Mouse (Mus musculus) midbrain, embryonic 16.5 days (tissue): ENCODE data around the gene Spata17. TPM values are rescaled to one million over a fixed set of nuclear protein-coding genes. Genes with fewer than 3 reads are reported as not detected.

Experiments used
- ATAC-seq: fragments of 200-750 bp; cut with Nextera tagmentation; 2 replicates; pipeline ENCODE4 v1.8.0; 2017; ENCODE audit warnings: moderate TSS enrichment
- H3K27ac ChIP-seq: fragments of 300-500 bp; sonication (generic); 2 replicates; pipeline ENCODE4 v1.5.1; 2014; ENCODE audit warnings: mild to moderate bottlenecking, low read length, mixed read lengths
- H3K27me3 ChIP-seq: fragments of 300-500 bp; sonication (generic); 2 replicates; pipeline ENCODE4 v1.6.1; 2014; ENCODE audit warnings: low read depth, low read length, mixed read lengths; ENCODE audit not compliant: control insufficient read depth, insufficient read depth
- H3K36me3 ChIP-seq: fragments of 300-500 bp; sonication (generic); 2 replicates; pipeline ENCODE4 v1.6.1; 2014; ENCODE audit warnings: mild to moderate bottlenecking, low read length, moderate library complexity, mixed read lengths; ENCODE audit not compliant: control insufficient read depth, insufficient read depth
- H3K4me1 ChIP-seq: fragments of 300-500 bp; sonication (generic); 2 replicates; pipeline ENCODE4 v1.6.1; 2014; ENCODE audit warnings: mild to moderate bottlenecking, low read length, mixed read lengths; ENCODE audit not compliant: control insufficient read depth, insufficient read depth
- H3K4me2 ChIP-seq: fragments of 300-500 bp; sonication (generic); 2 replicates; pipeline ENCODE4 v1.6.1; 2014; ENCODE audit warnings: mild to moderate bottlenecking, low read length, mixed read lengths
- H3K4me3 ChIP-seq: fragments of 300-500 bp; sonication (generic); 2 replicates; pipeline ENCODE4 v1.5.1; 2014; ENCODE audit warnings: low read depth, mild to moderate bottlenecking, low read length, moderate library complexity, mixed read lengths
- H3K9ac ChIP-seq: fragments of 300-500 bp; sonication (generic); 2 replicates; pipeline ENCODE4 v1.6.1; 2014; ENCODE audit warnings: low read depth, low read length, mixed read lengths
- H3K9me3 ChIP-seq: fragments of 300-500 bp; sonication (generic); replicated peaks from 2 replicates; pipeline ENCODE4 v1.6.1; 2014; ENCODE audit warnings: mild to moderate bottlenecking, low read length, mixed read lengths; ENCODE audit not compliant: control insufficient read depth, poor library complexity, severe bottlenecking
- WGBS: fragments of 180-500 bp; shearing (Covaris S2); extraction: QIAGEN DNeasy Blood & Tissue Kit; methylation state at CpG from one replicate; pipeline ENCODE4 v1.1.7; 2014; 5-methylcytosine and 5-hydroxymethylcytosine counted together
- polyA plus RNA-seq: library from polyadenylated mRNA; unstranded; fragments of >200 nt; fragmentation: Nextera tagmentation; extraction: Ambion mirVana; gene quantifications from 2 replicates; pipeline ENCODE4 v1.2.1, GENCODE M21; 2015

Spata17 gene
- polyA plus RNA-seq, 1 experiment from 2014 or later, result 2.4 TPM

DNA sequence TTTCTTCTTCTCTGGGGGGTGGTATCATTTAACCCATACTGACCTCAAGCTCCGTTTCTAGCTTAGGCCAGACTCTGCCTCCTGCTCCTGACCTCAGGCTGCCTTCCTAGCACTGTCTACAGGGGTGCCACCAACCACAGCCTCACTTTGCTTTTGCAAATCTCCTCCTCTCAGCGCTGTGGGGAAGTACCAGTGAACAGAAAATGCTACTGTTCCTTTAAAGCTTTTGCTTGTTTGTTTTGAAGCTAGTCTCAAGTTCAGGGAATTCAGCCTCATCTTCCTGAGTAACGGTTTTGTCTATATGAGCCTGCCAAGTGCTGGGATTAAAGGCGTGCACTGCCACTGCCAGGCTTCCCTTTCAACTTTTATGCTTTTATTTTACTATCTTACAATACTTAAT is 5.8 kb downstream of the Spata17 start:
- no peaks in the 10 kb centered on the region for H3K9me3 ChIP-seq
- H3K27me3 ChIP-seq, result no peaks in the 10 kb centered on the region
- ATAC-seq, result no peak
- no peaks in the 10 kb centered on the region for H3K4me1 ChIP-seq
- H3K4me2 ChIP-seq, result no peak overlapping the region
- H3K4me3 ChIP-seq, result no peak overlapping the region
- H3K36me3 ChIP-seq, result no peaks in the 10 kb centered on the region
- H3K27ac ChIP-seq, result no peak overlapping the region
- no peak overlapping the region for H3K9ac ChIP-seq
- 46% methylated on average over 4 of the region's 4 CpGs for WGBS

DNA sequence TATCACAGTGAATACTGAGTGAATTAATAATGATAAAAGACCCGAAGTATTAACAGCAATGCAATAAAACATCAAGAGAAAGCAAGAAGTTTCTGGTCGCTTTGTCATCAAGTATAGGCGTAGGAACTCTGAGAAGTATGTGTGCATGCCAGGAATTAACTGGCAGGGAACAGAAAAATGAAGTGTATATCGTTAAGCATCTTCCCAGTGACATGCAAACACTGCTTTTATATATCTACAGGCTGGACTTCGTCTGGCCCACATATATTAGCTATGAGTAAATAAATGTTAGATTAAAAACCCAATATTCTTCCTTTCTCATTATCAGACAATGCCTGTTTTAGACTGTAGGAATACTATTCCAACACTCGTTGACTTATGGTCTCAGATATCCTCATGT is 9.8 kb downstream of the Spata17 start:
- no peak overlapping the region for H3K4me3 ChIP-seq
- WGBS, result 90% methylated on average over 6 of the region's 6 CpGs
- no peak overlapping the region for H3K9ac ChIP-seq
- no peak overlapping the region for H3K27ac ChIP-seq
- no peaks in the 10 kb centered on the region for H3K36me3 ChIP-seq
- H3K4me2 ChIP-seq, result no peak overlapping the region
- no peak for ATAC-seq
- H3K27me3 ChIP-seq, result no peaks in the 10 kb centered on the region
- no peaks in the 10 kb centered on the region for H3K9me3 ChIP-seq
- H3K4me1 ChIP-seq, result no peaks in the 10 kb centered on the region

DNA sequence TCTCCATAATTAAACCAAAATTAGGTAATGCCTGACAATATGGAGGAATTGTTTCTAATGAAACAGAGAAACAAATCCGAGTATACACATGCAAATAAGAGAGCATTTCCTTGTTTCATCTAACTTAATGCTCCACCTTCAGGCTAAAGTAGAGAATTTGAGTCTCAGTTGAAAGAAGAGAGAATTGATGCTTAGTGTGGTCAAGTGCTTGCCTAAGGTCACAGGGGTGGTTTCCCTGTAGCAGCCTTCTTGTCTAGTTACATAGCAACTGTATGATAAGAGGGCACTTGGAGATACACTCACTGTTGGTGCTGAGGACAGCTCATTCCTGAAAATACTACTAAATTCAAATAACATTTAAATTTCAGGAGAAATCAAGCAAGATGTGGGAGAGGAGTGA is 36.7 kb downstream of the Spata17 start:
- ATAC-seq, result no peak
- WGBS, result 65% methylated on average over 1 of the region's 1 CpGs

DNA sequence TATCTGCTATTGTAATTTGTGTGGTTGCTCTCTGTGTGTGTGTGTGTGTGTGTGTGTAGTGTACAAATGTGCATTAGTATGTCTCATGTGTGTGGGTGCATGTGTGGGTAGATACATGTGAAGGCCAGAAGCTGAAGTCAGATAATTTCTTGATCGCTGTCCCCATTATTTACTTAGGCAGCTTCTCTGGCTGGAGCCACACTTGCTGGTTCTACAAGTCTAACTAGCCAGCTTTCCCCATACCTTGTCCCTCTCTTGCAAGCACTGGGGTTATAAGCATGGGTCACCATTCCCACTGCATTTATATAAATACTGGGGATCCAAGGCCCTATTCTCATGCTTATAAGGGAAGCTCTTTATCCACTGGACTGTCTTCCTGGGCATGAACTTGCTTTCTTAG is 39.3 kb downstream of the Spata17 start:
- Histone ChIP-seq H3K9me3 (no peaks in the 10 kb centered on the region), H3K4me2 (no peak overlapping the region), H3K4me1 (no peaks in the 10 kb centered on the region), H3K27ac (no peak overlapping the region), H3K27me3 (no peaks in the 10 kb centered on the region), H3K4me3 (no peak overlapping the region), H3K9ac (no peak overlapping the region), H3K36me3 (no peaks in the 10 kb centered on the region)
- ATAC-seq, result no peak
- 96% methylated on average over 1 of the region's 1 CpGs for WGBS

More for the DNA sequence above, 36.7 kb downstream of the Spata17 start:
- Histone ChIP-seq H3K4me2 (no peak overlapping the region), H3K27ac (no peak overlapping the region), H3K36me3 (no peaks in the 10 kb centered on the region), H3K4me1 (no peaks in the 10 kb centered on the region), H3K9me3 (no peaks in the 10 kb centered on the region), H3K4me3 (no peak overlapping the region), H3K27me3 (no peaks in the 10 kb centered on the region), H3K9ac (no peak overlapping the region)

DNA sequence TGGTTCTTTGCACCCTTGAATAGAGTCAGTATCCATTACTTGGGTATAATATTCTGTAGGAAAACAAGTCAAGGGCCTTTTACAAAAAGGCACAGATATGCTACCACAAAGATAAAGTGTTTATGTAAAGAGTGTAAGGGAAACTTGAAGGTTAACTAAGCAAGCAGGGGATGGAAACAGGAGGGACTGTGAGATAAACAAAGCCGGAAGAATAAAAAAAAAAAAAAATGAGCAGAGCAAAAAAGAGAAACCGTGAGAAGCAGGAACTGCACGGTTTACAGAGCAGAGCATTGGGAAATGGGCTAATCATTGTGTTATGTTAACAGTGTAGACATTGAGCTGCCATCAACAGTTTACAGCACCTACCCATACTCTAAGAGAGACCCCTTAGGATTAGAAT is 44.9 kb downstream of the Spata17 start:
- ATAC-seq, result no peak
- H3K4me1 ChIP-seq, result no peaks in the 10 kb centered on the region
- 0 out of 2 replicates have a peak, but pooled peaks cover 2% of the 10 kb centered on the region for H3K9me3 ChIP-seq
- H3K4me3 ChIP-seq, result no peak overlapping the region
- H3K4me2 ChIP-seq, result no peak overlapping the region
- no peak overlapping the region for H3K27ac ChIP-seq
- 71% methylated on average over 3 of the region's 3 CpGs for WGBS
- no peaks in the 10 kb centered on the region for H3K27me3 ChIP-seq
- H3K9ac ChIP-seq, result no peak overlapping the region
- no peaks in the 10 kb centered on the region for H3K36me3 ChIP-seq

DNA sequence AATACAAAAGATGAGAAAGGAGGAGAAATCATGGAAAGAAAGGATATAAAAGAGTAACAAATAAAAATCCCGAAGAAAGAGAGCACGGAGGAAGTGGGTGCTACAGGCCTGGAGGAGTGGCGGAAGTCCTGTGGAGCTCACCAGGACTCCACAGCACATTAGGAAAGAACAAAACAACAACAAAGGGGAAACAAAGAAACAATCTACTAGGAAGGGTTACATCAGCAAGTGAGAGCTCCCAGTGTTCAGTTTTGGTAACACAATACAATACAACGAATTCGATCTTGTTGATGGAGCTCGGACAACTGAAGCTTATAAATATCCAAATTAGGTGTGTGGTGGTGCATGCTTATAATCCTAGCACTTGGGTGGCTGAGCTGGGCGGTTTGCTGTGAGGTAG is 45.6 kb downstream of the Spata17 start:
- 57% methylated on average over 7 of the region's 7 CpGs for WGBS
- ATAC-seq, result no peak
- Histone ChIP-seq H3K9me3 (0 out of 2 replicates have a peak, but pooled peaks cover 2% of the 10 kb centered on the region), H3K4me1 (no peaks in the 10 kb centered on the region), H3K36me3 (no peaks in the 10 kb centered on the region), H3K4me2 (no peak overlapping the region), H3K9ac (no peak overlapping the region), H3K27me3 (no peaks in the 10 kb centered on the region), H3K27ac (no peak overlapping the region), H3K4me3 (no peak overlapping the region)

DNA sequence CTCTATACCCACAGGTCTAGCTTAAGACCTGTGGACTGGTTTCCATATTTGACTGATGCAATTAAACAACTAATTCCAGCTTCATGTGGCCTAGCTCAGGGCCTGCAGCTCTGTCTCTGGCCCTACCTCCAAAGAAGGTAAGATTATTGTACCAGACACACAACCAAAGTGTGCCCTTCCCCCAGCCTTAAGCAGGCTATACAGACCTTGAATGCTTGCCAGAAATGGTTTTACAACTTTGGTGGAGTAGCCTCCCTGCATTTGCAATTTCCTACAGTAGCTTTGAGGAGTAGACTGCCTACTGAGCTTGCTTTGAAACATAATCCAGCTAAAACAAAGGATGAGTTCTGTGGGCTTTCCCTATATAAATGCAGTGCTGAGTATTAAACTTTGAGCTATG is 51.7 kb downstream of the Spata17 start:
- H3K9ac ChIP-seq, result no peak overlapping the region
- ATAC-seq, result no peak
- no peaks in the 10 kb centered on the region for H3K36me3 ChIP-seq
- H3K4me3 ChIP-seq, result no peak overlapping the region
- H3K27me3 ChIP-seq, result no peaks in the 10 kb centered on the region
- H3K9me3 ChIP-seq, result 0 out of 2 replicates have a peak, but pooled peaks cover 2% of the 10 kb centered on the region
- H3K4me2 ChIP-seq, result no peak overlapping the region
- no peak overlapping the region for H3K27ac ChIP-seq
- no peaks in the 10 kb centered on the region for H3K4me1 ChIP-seq

DNA sequence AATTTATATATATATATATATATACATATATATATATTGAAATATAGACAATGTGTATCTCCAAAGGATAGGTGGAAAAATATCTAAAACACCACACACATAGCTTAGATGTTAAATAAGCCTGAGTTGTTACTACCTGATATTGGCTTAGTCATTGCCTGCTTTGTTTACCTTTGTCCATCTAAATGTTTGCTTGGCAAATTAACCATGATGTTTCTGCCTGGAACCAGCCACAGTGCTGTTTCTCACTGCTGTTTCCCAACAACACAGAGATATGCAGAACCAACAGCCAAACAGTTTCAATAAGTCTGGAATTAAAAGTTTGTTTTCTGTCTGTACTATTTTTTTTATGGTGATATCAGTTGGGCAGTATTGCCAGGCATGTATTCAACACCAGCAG is 59.6 kb downstream of the Spata17 start:
- no peak for ATAC-seq
- H3K9ac ChIP-seq, result no peak overlapping the region

DNA sequence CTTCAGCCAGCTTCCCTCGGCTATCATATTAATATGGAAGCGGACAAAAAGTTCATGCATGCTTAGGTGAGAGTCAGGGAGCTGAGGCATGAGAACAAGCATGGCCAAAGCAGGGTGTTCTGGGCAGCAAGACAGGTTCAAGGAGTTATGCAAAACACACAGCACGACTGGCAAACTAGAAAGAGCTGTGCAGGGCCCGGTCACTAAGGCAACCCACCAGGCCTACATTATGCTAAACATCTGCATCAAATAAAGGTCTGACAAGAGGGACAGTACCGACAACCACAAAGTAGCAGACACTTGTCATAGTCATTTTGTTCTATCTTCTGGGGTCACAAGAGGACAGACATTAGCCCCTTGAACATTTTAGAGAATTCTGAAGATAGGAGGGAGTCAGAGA is 61.6 kb downstream of the Spata17 start:
- WGBS, result 47% methylated on average over 5 of the region's 5 CpGs
- ATAC-seq, result no peak
- no peak overlapping the region for H3K4me2 ChIP-seq
- no peak overlapping the region for H3K4me3 ChIP-seq
- no peak overlapping the region for H3K9ac ChIP-seq
- H3K9me3 ChIP-seq, result no peaks in the 10 kb centered on the region
- H3K27me3 ChIP-seq, result no peaks in the 10 kb centered on the region
- no peak overlapping the region for H3K27ac ChIP-seq
- no peaks in the 10 kb centered on the region for H3K4me1 ChIP-seq
- no peaks in the 10 kb centered on the region for H3K36me3 ChIP-seq

More for the DNA sequence above, 59.6 kb downstream of the Spata17 start:
- Histone ChIP-seq H3K36me3 (no peaks in the 10 kb centered on the region), H3K4me1 (no peaks in the 10 kb centered on the region), H3K4me2 (no peak overlapping the region), H3K9me3 (no peaks in the 10 kb centered on the region), H3K4me3 (no peak overlapping the region), H3K27ac (no peak overlapping the region), H3K27me3 (no peaks in the 10 kb centered on the region)

DNA sequence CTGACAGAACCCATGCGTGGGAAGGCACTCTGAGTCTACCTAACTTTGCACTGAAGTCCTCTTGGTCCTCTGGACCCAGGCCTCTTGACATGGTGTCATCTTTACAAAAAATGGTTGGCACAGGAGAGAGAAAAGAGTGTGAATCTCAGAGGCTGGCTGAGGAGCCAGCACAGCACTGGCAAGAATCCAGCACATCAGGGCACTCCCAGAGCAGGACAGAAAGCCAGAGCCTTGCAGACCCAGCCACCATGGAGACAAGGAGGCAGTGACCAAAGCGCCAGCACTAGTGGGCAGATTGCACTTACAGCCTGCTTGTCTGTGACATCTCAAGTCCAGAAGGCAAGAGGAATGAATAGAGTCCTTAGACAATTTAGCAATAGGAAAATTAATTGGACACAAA is 62.7 kb downstream of the Spata17 start:
- no peak for ATAC-seq
- Histone ChIP-seq H3K36me3 (no peaks in the 10 kb centered on the region), H3K9me3 (no peaks in the 10 kb centered on the region), H3K4me2 (no peak overlapping the region), H3K9ac (no peak overlapping the region), H3K27ac (no peak overlapping the region), H3K27me3 (no peaks in the 10 kb centered on the region), H3K4me1 (no peaks in the 10 kb centered on the region), H3K4me3 (no peak overlapping the region)
- WGBS, result 89% methylated on average over 2 of the region's 2 CpGs
